Mouse (Mus musculus) embryonic fibroblast, embryonic 13.5 days (primary cell): ENCODE measurements around the gene Ptch2. TPM values are rescaled to one million over a fixed set of nuclear protein-coding genes. Genes with fewer than 3 reads are reported as not detected.
A peak's percentile ranks its signal among the peaks of the same experiment; 100 is the strongest.

Experiments used
- H3K27ac ChIP-seq: 2 replicates; pipeline ENCODE4 v1.5.1; 2012; ENCODE audit warnings: low read length, control low read depth, inconsistent platforms; ENCODE audit not compliant: insufficient read depth
- H3K4me1 ChIP-seq: 2 replicates; pipeline ENCODE4 v1.6.1; 2011; ENCODE audit warnings: low read length; ENCODE audit not compliant: control insufficient read depth, insufficient read depth
- H3K4me3 ChIP-seq: 2 replicates; pipeline ENCODE4 v1.5.1; 2011; ENCODE audit warnings: mild to moderate bottlenecking, control low read depth, low read length; ENCODE audit not compliant: insufficient read depth
- CTCF ChIP-seq: IDR thresholded peaks from 2 replicates; pipeline ENCODE4 v1.5.1; 2011; ENCODE audit warnings: mild to moderate bottlenecking, control low read depth, low read length, moderate library complexity, borderline replicate concordance; ENCODE audit not compliant: insufficient read depth
- POLR2A ChIP-seq: IDR thresholded peaks from 2 replicates; pipeline ENCODE4 v1.6.1; 2011; ENCODE audit warnings: low read depth, mild to moderate bottlenecking, control low read depth, low read length, moderate library complexity
- polyA plus RNA-seq: library from polyadenylated mRNA; stranded (reverse); fragments of >200 nt; gene quantifications from 2 replicates; pipeline ENCODE4 v1.2.4, GENCODE M21; 2011; ENCODE audit warnings: low read depth; ENCODE audit not compliant: missing spikeins, insufficient read length

Ptch2 gene
- polyA plus RNA-seq, 1 experiment, result not detected

GRCm38 (mm10) chr4:117119636-117120035 lies 23.8 kb downstream of the Ptch2 start:
- no peaks in the 10 kb centered on the region for H3K4me1 ChIP-seq
- H3K27ac ChIP-seq, result peak overlapping the region; percentile 78
- TF ChIP-seq POLR2A, result no peak
- no peak for TF ChIP-seq CTCF
- peak overlapping the region; percentile 32 for H3K4me3 ChIP-seq

DNA sequence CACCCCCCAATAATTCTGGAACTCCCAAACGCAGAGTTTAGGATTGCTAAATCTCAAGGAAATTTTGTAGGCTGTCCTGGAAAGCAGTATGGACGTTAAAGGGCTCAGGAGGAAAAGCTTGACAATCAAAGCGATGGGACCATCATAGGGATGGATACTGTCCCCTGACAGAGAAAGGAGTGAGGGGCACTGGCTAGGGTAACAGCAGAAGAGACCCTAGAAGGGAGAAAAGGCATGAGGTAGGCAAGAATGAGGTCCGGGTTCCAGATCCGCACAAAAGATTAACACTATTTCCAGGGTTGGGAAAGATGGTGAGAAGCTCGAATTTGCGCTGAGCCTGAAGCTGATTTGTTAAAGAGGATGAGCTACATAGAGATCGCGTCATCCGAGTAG lies 24.2 kb downstream of the Ptch2 start:
- H3K4me3 ChIP-seq, result peak overlapping the region; percentile 32
- TF ChIP-seq CTCF (no peak), POLR2A (no peak)
- H3K4me1 ChIP-seq, result no peaks in the 10 kb centered on the region
- peak overlapping the region; percentile 78 for H3K27ac ChIP-seq

GRCm38 (mm10) chr4:117120445-117121414 lies 24.9 kb downstream of the Ptch2 start:
- peak; percentile 84 for TF ChIP-seq CTCF
- TF ChIP-seq POLR2A, result peak; percentile 70
- H3K27ac ChIP-seq, result peak overlapping the region; percentile 78
- H3K4me1 ChIP-seq, result peaks cover 3% of the 10 kb centered on the region; the same call in 1 of the 2 replicates
- H3K4me3 ChIP-seq, result peak overlapping the region; percentile 45

DNA sequence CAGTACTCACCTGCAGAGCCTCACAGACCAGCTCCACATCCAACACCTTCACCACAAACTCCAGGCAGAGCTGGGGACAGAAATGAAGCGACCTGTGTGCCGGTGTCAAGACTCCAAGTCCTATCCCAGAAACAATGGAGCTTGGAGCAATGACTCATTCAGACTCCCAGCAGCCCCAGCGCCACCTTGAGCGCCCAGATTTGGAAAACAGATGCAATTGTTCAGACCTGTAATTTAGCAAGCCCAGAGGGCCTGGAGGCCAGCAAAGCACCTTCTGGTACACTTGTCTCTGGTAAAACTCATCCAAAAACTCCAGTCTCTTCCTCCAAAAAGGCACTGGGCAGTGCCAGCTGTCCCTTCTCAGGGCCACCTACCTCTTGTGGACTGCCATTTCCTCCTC lies 26.3 kb downstream of the Ptch2 start:
- Histone ChIP-seq H3K27ac (no peak overlapping the region), H3K4me3 (no peak overlapping the region), H3K4me1 (peaks cover 14% of the 10 kb centered on the region)
- no peak for TF ChIP-seq CTCF

DNA sequence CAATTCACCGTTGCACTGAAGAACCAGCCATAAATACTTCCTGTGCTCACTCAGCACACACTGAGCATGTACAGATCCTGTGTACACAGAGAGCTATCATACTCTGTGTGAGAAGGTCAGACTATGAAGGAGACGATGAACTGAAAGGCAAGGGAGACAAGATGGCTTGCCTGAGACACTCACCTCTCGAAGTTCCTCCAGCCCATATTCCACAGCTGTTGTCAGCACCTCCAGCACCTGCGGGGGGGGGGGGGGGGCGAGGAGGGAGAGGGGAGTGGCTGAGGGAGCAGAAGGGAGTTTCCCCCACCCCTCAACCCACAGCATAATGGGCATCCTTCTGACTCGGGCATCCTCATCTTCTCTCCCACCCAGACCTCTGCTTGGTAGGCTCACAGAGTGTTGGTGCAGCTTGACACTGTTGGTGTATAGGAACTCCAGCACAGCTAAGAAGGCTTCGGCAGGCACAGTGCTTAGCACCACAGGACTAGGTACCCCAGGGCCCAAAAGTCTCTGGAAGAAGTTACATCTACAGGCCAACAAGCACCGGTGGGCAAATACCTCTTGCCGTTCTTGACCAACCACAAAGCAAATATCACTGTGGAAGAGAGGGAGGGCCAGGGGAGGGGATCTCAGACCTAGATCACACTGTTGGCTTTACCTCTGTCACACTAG lies 27.8 kb downstream of the Ptch2 start:
- TF ChIP-seq CTCF (no peak), POLR2A (no peak; the same call in 1 of the 2 replicates)
- Histone ChIP-seq H3K27ac (no peak overlapping the region), H3K4me1 (peaks cover 14% of the 10 kb centered on the region), H3K4me3 (no peak overlapping the region)

DNA sequence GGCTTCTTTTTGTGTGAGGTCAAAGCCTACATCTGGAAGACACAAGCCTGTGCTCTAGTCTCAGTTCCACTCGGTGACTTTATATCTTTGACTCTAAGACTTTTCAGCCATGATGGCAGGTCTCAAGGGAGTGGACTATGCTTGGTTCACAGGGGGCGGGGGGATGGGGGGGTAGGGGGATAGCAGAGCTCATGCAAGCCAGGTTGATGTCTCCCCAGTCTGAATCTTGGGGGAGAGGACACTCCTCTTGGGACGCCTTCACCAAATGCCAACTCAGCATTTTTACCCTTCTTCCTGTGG lies 28.3 kb downstream of the Ptch2 start:
- no peak overlapping the region for H3K4me3 ChIP-seq

GRCm38 (mm10) chr4:117124518-117125347 lies 28.9 kb downstream of the Ptch2 start:
- TF ChIP-seq CTCF (no peak), POLR2A (no peak)
- Histone ChIP-seq H3K4me1 (peaks cover 14% of the 10 kb centered on the region), H3K27ac (peak overlapping the region; percentile 100), H3K4me3 (peak overlapping the region; percentile 28)

More for the DNA sequence above, 28.3 kb downstream of the Ptch2 start:
- peaks cover 14% of the 10 kb centered on the region for H3K4me1 ChIP-seq
- H3K27ac ChIP-seq, result peak overlapping the region; percentile 100; the same call in 1 of the 2 replicates
- TF ChIP-seq CTCF (no peak), POLR2A (no peak)

DNA sequence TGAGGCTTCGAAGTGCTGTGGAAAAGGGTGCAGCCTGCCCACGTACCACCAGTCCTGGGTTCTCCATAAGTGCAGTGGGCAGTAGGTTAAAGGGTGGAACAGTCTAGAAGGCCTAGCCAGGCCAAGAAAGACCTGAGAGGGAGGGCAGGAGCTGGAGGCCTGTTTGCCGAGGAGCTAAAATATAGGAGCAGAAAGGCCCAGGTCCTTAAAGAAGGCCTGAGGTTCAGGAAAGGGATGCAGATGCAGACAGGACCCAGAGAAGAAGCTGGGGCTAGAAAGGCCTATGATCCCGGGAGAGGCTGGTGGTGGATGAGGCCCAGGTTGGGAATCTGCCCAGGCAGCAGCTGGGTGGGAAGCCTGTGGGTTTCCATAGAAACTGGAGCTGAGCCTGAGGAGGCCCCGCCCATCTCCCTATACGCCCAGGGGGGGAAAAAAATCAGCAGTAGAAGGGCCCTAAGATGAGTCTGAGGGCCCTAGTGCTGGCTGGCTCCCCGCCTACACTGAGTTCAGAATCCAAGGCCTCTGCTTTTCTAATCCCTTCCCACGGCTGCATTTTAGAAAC lies 29.6 kb downstream of the Ptch2 start, which contains the start of gene Btbd19:
Gene Btbd19 (minus strand): TSS at position 378 of the 562 bp plus-strand sequence.
- Histone ChIP-seq H3K4me1 (peaks cover 14% of the 10 kb centered on the region), H3K4me3 (peak within 1 kb of the TSS; percentile 28), H3K27ac (peak within 1 kb of the TSS; percentile 100)
- TF ChIP-seq CTCF (no peak), POLR2A (peak; percentile 53; the same call in 1 of the 2 replicates)

DNA sequence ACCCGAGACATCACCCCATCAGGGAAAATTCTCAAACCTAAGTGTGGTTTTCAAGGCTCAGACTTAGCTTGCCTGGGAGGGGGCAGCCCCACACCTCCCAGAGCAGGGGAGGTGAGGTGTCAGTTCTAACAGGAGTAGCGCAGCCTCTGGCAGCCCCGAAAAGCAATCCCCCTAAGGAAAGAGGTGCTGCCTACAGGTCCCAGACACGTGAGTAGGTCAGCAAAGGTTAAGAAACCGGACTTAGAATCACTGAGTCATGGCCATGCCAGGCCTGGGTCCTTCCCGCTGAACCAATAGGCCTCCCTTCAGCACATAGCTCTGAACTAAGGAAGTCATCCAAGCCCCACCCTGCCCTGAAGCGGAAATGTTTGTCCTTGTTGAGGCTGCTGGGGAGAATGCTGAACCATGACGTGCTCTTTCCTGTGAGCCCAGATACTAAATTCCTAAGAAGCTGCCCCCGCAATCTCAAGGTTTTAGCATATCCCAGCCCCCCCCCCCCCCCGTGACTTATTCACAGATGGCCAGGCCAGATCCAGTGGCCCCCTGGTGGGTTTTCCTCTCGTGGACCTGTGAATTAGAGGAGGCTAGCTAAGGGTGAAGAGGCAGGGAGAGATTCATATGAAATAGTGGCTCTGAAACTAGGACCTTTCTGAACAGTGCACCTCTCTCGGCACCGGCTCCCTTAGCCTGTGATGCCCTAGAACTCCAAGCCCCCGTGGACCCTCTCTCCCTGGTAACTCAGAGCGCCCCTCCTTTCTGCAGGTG lies 30.2 kb downstream of the Ptch2 start:
- H3K4me1 ChIP-seq, result peaks cover 14% of the 10 kb centered on the region
- TF ChIP-seq POLR2A (peak; percentile 40; the same call in 1 of the 2 replicates), CTCF (no peak)
- no peak overlapping the region for H3K4me3 ChIP-seq
- peak overlapping the region; percentile 100 for H3K27ac ChIP-seq
